Mouse (Mus musculus): ENCODE data around the gene Kcnip1.

DNA sequence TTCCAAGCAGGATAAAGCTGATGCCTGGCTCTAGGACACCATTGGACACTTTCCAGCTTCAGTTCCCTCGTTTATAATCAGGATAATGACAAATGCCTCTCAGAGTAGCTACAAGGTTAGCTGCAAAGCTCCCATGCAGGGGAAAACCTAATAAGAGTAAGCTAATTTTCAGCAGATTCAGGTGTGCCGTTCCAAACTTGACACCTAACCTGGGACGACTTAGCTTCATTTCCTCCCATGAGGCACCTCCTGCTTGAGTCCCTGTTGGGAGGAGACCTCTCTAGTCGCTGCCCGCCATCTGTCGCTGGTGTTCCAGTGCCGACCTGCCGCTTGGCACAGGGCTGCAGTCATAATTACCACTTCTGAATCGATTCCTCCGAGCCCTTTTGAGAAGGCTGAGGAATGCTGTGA, 211.4 kb downstream of the Kcnip1 start:
- no peak for TF ChIP-seq CTCF (IDR thresholded peaks at IDR 0.05; ENCODE audit: low read depth, low read length)
- no peak for TF ChIP-seq POLR2A (IDR thresholded peaks at IDR 0.05; ENCODE audit: extremely low read depth, insufficient read depth, low read length)
